Mouse (Mus musculus): ENCODE data around the gene Upf1.

Upf1 gene

DNA sequence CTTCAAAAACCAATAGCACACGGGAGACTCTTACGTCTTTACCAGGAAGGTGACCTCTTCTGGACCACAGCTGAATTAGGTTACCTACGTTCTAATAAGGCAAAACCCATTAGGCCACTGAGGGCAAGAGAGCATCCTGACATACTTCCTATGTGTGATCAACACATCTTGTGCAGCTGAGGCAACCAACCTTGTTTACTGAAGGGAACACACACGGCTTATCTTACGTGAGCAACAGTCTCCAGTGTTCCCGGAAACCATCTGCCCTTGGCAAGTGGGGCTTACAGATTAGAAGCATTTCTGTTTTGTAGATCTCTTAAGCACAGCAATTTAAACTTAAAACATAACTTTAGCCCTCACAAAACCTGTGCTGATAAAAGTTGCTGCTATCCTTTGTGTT is 25.6 kb downstream of the Upf1 start:
- no peak for DNase-seq (ENCODE audit: low read depth, low spot score)

- no peak for DNase-seq (ENCODE audit: low read depth, low spot score)
Measured at GRCm38 (mm10) chr8:70323716-70324115, 29.4 kb downstream of the Upf1 start.

- no peak for DNase-seq (ENCODE audit: low read depth, low spot score)
Measured at GRCm38 (mm10) chr8:70317872-70318271, 35.2 kb downstream of the Upf1 start.

GRCm38 (mm10) chr8:70316511-70317504 is 36.3 kb downstream of the Upf1 start:
- DNase-seq (ENCODE audit: low read depth, low spot score) = peak; percentile 90

- DNase-seq (ENCODE audit: low read depth, low spot score) = peak; percentile 73
Measured at GRCm38 (mm10) chr8:70315624-70316510, 37.2 kb downstream of the Upf1 start, which contains the start of gene Cers1. Cers1 (plus strand) TSS chr8:70315775.

GRCm38 (mm10) chr8:70313399-70313798 is 39.7 kb downstream of the Upf1 start:
- no peak for DNase-seq (ENCODE audit: low read depth, low spot score)

DNA sequence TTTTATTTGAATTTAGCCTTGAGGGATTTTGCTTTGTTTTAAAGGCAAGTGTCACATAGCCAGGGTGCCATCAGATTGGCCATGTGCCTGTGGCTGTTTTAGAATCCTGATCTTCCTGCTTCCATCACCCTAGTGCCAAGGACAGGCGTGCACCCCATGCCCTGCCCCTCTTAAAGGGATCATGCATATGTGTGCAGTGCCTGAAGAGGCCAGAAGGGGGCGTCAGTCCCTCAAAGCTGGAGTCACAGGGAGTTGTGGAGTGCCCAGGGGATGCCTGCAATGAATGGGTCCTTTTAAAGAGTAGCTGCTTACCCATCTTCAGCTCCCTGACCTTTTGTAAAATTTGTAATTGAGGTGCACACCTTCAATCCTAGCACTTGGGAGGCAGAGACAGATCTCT is 43.8 kb downstream of the Upf1 start:
- DNase-seq (ENCODE audit: low read depth, low spot score) = peak; percentile 51

GRCm38 (mm10) chr8:70302901-70303300 is 50.2 kb downstream of the Upf1 start:
- no peak for DNase-seq (ENCODE audit: low read depth, low spot score)

GRCm38 (mm10) chr8:70302358-70302890 is 50.7 kb downstream of the Upf1 start, which contains the start of the genes Ddx49 and Cope:
Ddx49 (minus strand) TSS chr8:70302489.
Cope (plus strand) TSS chr8:70302518.
- peak; percentile 95 for DNase-seq (ENCODE audit: low read depth, low spot score)

DNA sequence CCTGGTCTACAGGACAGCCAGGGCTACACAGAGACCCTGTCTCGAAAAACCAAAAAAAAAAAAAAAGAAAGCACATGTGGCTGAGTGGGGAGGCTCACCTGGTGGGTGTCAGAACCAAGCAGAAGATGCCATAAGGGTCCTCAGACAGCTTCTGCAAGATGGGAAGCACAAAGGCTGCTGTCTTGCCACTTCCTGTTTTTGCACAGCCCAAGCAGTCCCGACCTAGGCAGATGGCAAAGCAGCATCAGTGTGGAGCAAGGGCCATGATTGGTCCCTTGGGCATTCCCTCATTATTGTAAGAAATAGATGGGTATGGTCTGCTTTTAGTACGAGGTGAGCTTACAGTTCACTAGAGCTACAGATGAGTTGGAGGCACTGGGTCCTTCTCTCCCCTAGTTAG is 52.2 kb downstream of the Upf1 start:
- DNase-seq (ENCODE audit: low read depth, low spot score) = no peak

DNA sequence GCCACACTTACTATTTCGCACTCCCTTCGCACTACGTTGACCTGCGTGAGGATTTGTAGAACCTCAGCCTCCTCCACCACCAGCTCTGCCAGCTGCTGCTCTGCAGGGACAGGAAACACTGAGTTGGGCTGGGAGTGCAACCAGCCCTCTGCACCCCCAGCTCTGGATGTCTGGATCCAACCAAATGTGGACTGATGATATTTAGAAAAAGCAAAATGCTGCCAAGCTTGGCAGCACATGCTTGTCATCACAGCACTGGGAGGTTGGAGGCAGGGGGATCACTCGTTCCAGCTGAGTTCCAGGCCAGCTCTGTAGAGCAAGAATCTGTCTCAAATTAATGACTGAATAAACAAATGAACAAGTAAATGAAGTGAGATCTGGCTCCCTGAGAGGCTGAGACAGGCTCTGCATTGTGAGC is 59.1 kb downstream of the Upf1 start:
- DNase-seq (ENCODE audit: low read depth, low spot score) = no peak

DNA sequence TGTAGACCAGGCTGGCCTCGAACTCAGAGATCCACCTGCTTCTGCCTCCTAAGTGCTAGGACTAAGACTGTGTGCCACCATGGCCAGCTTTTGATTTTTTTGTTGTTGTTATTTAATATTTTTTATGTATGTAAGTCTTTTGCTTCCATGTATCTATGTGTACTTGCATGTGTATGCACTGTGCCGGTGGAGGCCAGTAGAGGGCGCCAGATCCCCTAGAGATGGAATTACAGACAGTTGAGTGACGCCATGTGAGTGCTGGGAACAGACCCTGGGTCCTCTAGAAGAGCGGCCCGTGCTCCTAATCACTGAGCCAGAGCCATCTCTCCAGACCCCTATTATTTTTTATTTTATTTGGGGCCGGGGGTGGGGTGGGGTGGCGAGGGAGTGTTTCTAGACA is 66.3 kb downstream of the Upf1 start:
- no peak for DNase-seq (ENCODE audit: low read depth, low spot score)

DNA sequence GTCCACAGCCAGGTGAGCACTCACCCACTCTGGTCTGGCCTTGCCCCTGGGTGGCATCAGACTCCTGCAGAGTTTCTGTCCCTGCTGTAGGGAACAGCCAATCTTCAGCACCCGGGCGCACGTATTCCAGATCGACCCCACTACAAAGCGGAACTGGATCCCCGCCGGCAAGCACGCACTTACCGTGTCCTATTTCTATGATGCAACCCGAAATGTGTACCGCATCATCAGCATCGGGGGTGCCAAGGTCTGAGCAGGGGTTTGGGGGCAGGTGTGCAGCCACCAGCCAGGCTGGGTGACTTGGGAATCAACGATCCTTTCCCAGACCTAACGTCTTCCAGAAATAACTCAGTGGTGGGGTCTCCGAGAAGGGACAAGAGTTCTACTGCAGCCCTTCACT is 67.8 kb downstream of the Upf1 start:
- no peak for DNase-seq (ENCODE audit: low read depth, low spot score)

DNA sequence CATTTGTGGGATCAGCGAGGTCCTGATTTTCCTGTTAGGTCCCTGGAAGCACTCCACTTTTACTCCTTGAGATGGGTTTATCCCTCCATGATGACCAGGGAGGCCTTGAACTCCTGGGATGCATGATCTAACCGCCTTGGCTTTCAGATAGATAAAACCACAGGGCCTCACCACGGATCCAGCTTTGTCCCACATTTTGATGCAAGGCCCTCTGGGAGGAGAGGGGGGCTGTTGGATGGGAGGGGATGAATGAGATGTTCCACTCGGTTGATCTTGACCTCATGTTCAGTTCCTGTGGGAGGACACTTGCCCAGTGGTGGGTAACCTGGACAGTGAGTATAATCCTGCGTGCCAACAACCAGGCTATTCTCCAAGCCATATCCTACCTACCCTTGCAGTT is 68.7 kb downstream of the Upf1 start:
- DNase-seq (ENCODE audit: low read depth, low spot score) = no peak

DNA sequence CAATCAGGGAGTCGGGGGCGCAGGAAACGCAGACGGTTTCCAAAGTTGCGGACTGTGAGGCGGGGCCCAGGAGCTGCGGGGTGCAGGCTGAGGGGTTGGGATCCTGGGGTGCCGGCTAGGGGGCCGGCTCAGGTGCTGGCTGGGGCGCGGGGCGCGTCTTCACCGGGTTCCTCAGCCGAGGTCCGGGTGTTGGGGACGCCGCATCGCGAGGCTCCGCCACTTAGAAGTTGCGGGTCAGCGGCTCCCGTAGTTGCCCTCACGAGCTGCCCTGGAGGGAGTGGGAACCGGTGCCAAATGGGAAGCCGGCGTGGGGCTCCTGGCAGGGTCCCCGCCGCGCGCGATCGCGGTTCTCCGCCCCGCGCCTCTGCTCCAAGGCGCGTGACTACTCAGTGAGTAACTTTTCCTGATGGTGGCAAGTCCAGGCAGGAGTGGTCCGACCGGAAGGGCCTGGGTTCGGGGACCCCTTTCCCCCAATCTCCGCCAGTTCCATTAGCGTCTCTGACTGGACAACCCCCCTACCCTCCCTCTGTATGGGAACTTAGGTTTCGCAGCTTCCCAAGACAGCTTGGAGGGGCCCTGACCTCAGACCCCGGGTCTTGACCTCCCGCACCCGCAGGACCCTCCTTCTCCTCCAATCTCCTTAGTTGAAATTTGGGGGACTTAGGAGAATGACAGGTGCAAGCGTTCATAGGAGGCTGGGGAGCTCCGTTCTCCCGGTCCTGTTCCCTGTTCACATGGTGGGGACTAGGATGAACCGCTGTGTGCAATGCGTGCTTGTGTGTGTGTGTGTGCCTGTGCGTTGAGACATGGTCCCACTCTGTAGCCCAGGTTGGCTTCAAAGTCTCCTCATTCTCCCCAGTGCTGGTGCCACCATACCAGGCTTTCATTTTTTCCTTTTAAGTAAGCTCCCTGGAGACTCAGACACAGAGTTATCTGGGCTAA is 69.7 kb downstream of the Upf1 start:
- DNase-seq (ENCODE audit: low read depth, low spot score) = peak; percentile 17

- DNase-seq (ENCODE audit: low read depth, low spot score) = peak; percentile 94
Measured at GRCm38 (mm10) chr8:70282603-70283135, 70.4 kb downstream of the Upf1 start, which contains the start of gene Homer3. Homer3 (plus strand) TSS chr8:70282827.

All from mesoderm, embryonic 11.5 days (tissue).